Mouse (Mus musculus): Measurements from ENCODE around the gene Xylt2.
"Not testable (repeated sequence)": the region's sequence is repeated elsewhere in the genome, so short reads cannot be mapped to it uniquely, and the experiment has no call there.

Xylt2 gene

GRCm38 (mm10) chr11:94676754-94677606 is at the start of gene Xylt2:
Gene Xylt2, minus strand, starts transcription at chr11:94677515.
- DNase-seq (ENCODE audit: low spot score), result peak; percentile 59

GRCm38 (mm10) chr11:94719216-94719615 is 41.9 kb upstream of the Xylt2 start:
- DNase-seq (ENCODE audit: low spot score), result no peak

- no peak for DNase-seq (ENCODE audit: low spot score)
Measured at GRCm38 (mm10) chr11:94718113-94718909, 41.0 kb upstream of the Xylt2 start.

- DNase-seq (ENCODE audit: low spot score), result no peak
Measured at GRCm38 (mm10) chr11:94717239-94717638, 39.9 kb upstream of the Xylt2 start.

GRCm38 (mm10) chr11:94716754-94717153 is 39.4 kb upstream of the Xylt2 start:
- no peak for DNase-seq (ENCODE audit: low spot score)

GRCm38 (mm10) chr11:94715622-94716021 is 38.3 kb upstream of the Xylt2 start:
- DNase-seq (ENCODE audit: low spot score), result no peak

- no peak for DNase-seq (ENCODE audit: low spot score)
Measured at GRCm38 (mm10) chr11:94713246-94713860, 36.0 kb upstream of the Xylt2 start.

- no peak for DNase-seq (ENCODE audit: low spot score)
Measured at GRCm38 (mm10) chr11:94704472-94704871, 27.2 kb upstream of the Xylt2 start, which contains the start of gene Gm11541. Gene Gm11541, minus strand, starts transcription at chr11:94704499.

- no peak for DNase-seq (ENCODE audit: low spot score)
Measured at GRCm38 (mm10) chr11:94704020-94704419, 26.7 kb upstream of the Xylt2 start.

- DNase-seq (ENCODE audit: low spot score), result no peak
Measured at GRCm38 (mm10) chr11:94702216-94702610, 24.9 kb upstream of the Xylt2 start.

GRCm38 (mm10) chr11:94701401-94702215 is 24.3 kb upstream of the Xylt2 start:
- no peak for DNase-seq (ENCODE audit: low spot score)

GRCm38 (mm10) chr11:94699399-94699798 is 22.1 kb upstream of the Xylt2 start:
- DNase-seq (ENCODE audit: low spot score), result no peak

- no peak for DNase-seq (ENCODE audit: low spot score)
Measured at GRCm38 (mm10) chr11:94697703-94698464, 20.6 kb upstream of the Xylt2 start.

- no peak for DNase-seq (ENCODE audit: low spot score)
Measured at GRCm38 (mm10) chr11:94697140-94697539, 19.8 kb upstream of the Xylt2 start.

GRCm38 (mm10) chr11:94695508-94695907 is 18.2 kb upstream of the Xylt2 start:
- DNase-seq (ENCODE audit: low spot score), result no peak

GRCm38 (mm10) chr11:94692502-94692901 is 15.2 kb upstream of the Xylt2 start:
- not testable (repeated sequence) for DNase-seq (ENCODE audit: low spot score)

- DNase-seq (ENCODE audit: low spot score), result no peak
Measured at GRCm38 (mm10) chr11:94687178-94687577, 9.9 kb upstream of the Xylt2 start.

- DNase-seq (ENCODE audit: low spot score), result no peak
Measured at GRCm38 (mm10) chr11:94682427-94682826, 5.1 kb upstream of the Xylt2 start.

- DNase-seq (ENCODE audit: low spot score), result no peak
Measured at GRCm38 (mm10) chr11:94681640-94682039, 4.3 kb upstream of the Xylt2 start.

- no peak for DNase-seq (ENCODE audit: low spot score)
Measured at GRCm38 (mm10) chr11:94680639-94681038, 3.3 kb upstream of the Xylt2 start.

- DNase-seq (ENCODE audit: low spot score), result no peak
Measured at GRCm38 (mm10) chr11:94677607-94678145, 361 bp upstream of the Xylt2 start.
